ENCODE assay signal across 8 mouse cellular contexts in the genomic region with DNA sequence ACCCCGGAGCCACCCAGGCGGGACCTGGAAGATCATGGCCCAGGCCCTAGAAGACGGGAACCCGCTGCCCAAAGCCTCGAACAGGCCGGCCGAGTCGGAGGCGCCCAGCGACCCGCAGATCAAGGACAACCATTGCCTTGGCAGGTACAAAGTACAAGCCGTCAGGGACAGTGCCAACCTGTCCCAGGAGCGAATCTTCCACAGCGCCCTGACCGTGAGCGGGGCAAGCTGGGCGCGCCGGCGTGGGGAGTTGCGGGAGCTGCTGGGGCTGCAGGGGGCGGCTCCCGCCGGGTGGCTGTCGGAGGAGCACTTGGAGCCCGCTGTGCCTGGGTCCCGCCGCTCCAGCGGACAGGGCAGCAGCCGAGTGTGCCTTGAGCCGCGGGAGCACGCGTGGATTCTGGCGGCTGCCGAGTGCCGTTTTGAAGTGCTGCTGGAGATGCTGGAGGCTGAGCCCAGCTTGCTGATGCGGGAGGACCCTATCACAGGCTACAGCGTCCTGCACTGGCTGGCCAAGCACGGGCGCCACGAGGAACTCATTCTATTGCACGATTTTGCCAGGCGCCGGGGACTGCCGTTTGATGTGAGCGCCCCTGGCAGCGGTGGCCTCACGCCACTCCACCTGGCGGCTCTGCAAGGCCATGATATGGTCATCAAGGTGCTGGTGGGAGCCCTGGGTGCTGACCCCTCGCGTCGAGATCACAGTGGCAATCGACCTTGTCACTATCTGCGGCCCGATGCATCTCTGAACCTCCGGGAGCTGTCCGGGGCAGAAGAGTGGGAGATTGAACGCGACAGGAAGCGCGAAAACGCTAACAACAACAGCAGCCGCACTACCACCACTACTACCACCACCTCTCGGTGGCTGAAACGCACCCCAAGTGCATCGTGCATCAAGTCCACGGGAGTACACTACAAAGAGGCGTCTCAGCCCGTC. TPM values are rescaled to one million over a fixed set of nuclear protein-coding genes. Genes with fewer than 3 reads are reported as not detected.
DNase-seq lines count a peak whose midpoint lies in the region; ATAC-seq and TF ChIP-seq lines count a peak whose summit lies in the region.

No protein-coding gene starts in this region.

- ATAC-seq in heart, postnatal 0 days (ENCODE audit: insufficient read depth, low read depth) = no peak
- ATAC-seq in limb, embryonic 14.5 days (ENCODE audit: low FRiP score, low read depth) = no peak

- no peak for TF ChIP-seq POLR2A in limb, embryonic 14.5 days (IDR thresholded peaks at IDR 0.05; ENCODE audit: borderline replicate concordance, extremely low read depth, insufficient read depth, insufficient read length)
- no peak for TF ChIP-seq POLR2A in olfactory bulb, adult 2 months (IDR thresholded peaks at IDR 0.05; ENCODE audit: insufficient read depth, low read depth, low read length)

- TF ChIP-seq EP300 in heart, postnatal 0 days (IDR thresholded peaks at IDR 0.05; ENCODE audit: low read depth) = no peak

- H3K9me3 ChIP-seq in heart, postnatal 0 days (replicated peaks; ENCODE audit: control insufficient read depth, low read length) = no peaks in the 10 kb centered on the region
- H3K9me3 ChIP-seq in limb, embryonic 14.5 days (ENCODE audit: control insufficient read depth, low read length) = no peaks in the 10 kb centered on the region

- DNase-seq in adrenal gland, adult (ENCODE audit: inconsistent age in 2 of 2, low spot score in 1 of 2) = peak; percentile 30 to 65
- DNase-seq in adrenal gland, adult 8-10 months = no peak
- DNase-seq in right cerebral cortex, postnatal 10 days (ENCODE audit: low spot score in 2 of 2) = peak; percentile 18 to 19
- DNase-seq in right cerebral cortex, adult 2 months (ENCODE audit: low spot score in 2 of 2) = no peak
- DNase-seq in heart, postnatal 0 days (ENCODE audit: low spot score) = no peak
- no peak for DNase-seq in limb, embryonic 14.5 days (ENCODE audit: low spot score)
- no peak for DNase-seq in ovary, postnatal 10 days (ENCODE audit: low spot score)

- TF ChIP-seq CTCF in heart, postnatal 0 days (IDR thresholded peaks at IDR 0.05; ENCODE audit: low read depth) = no peak
- no peak for TF ChIP-seq CTCF in olfactory bulb, adult 2 months (IDR thresholded peaks at IDR 0.05; ENCODE audit: insufficient read depth, low read depth, low read length)

- H3K27ac ChIP-seq in heart, postnatal 0 days (ENCODE audit: low read depth) = no peak overlapping the region
- no peak overlapping the region for H3K27ac ChIP-seq in limb, embryonic 14.5 days (replicated peaks; ENCODE audit: low read depth, low read length)
- no peak overlapping the region for H3K27ac ChIP-seq in olfactory bulb, adult 2 months (ENCODE audit: insufficient read depth, low read depth, low read length)

- 19% methylated on average over 67 of the region's 70 CpGs for WGBS in heart, postnatal 0 days
- WGBS in limb, embryonic 14.5 days = 19% methylated on average over 53 of the region's 70 CpGs
- WGBS in olfactory bulb, adult 2 months = 18% methylated on average over 70 of the region's 70 CpGs

- H3K9ac ChIP-seq in heart, postnatal 0 days (replicated peaks; ENCODE audit: low read depth, low read length) = no peak overlapping the region
- H3K9ac ChIP-seq in limb, embryonic 14.5 days (ENCODE audit: low read depth, low read length, severe bottlenecking) = no peak overlapping the region; the same call in 1 of the 2 replicates

- H3K27me3 ChIP-seq in heart, postnatal 0 days (ENCODE audit: control insufficient read depth, insufficient read depth, low read length) = peaks cover 26% of the 10 kb centered on the region
- H3K27me3 ChIP-seq in limb, embryonic 14.5 days (ENCODE audit: control insufficient read depth, insufficient read depth, low read length) = peaks cover 36% of the 10 kb centered on the region; the same call in 1 of the 2 replicates

- H3K36me3 ChIP-seq in heart, postnatal 0 days (replicated peaks; ENCODE audit: control insufficient read depth, insufficient read depth, low read length) = no peaks in the 10 kb centered on the region
- H3K36me3 ChIP-seq in limb, embryonic 14.5 days (ENCODE audit: control insufficient read depth, insufficient read depth, low read length) = no peaks in the 10 kb centered on the region

- H3K4me3 ChIP-seq in heart, postnatal 0 days (ENCODE audit: low read depth, low read length) = peak overlapping the region; percentile 41
- peak overlapping the region; percentile 32 for H3K4me3 ChIP-seq in limb, embryonic 14.5 days (replicated peaks; ENCODE audit: low read length)
- H3K4me3 ChIP-seq in olfactory bulb, adult 2 months (ENCODE audit: insufficient read depth, low read depth, low read length) = peak overlapping the region; percentile 13

- no peaks in the 10 kb centered on the region for H3K4me1 ChIP-seq in heart, postnatal 0 days (ENCODE audit: control insufficient read depth, insufficient read depth)
- H3K4me1 ChIP-seq in limb, embryonic 14.5 days (ENCODE audit: control insufficient read depth, insufficient read depth, low read length) = no peaks in the 10 kb centered on the region
- H3K4me1 ChIP-seq in olfactory bulb, adult 2 months (ENCODE audit: control insufficient read depth, insufficient read depth, low read length) = peaks cover 13% of the 10 kb centered on the region

- peak overlapping the region; percentile 61 for H3K4me2 ChIP-seq in heart, postnatal 0 days (ENCODE audit: low read depth, low read length)
- H3K4me2 ChIP-seq in limb, embryonic 14.5 days (replicated peaks; ENCODE audit: low read depth, low read length, severe bottlenecking) = peak overlapping the region; percentile 60

RNA-seq across cellular contexts. Expression of a gene that starts 0.5 kb away (rescaled TPM):
- total RNA-seq in adrenal gland, adult 8-10 months (2022) = 1 to 10 TPM in 2 of 4 experiments, under 1 TPM in 2; 0.63 to 5.0 (median 1.9) TPM
- not detected in 2 replicates for total RNA-seq in heart, postnatal 0 days (2014; rRNA removed; ENCODE audit: low replicate concordance)
- not detected in 2 replicates for polyA plus RNA-seq in heart, postnatal 0 days (2015; fragmentation: Nextera tagmentation; extraction: Ambion mirVana)
- not detected in 2 replicates for polyA plus RNA-seq in limb, embryonic 14.5 days (2012; rRNA removed)
- not detected in 2 replicates for polyA plus RNA-seq in limb, embryonic 14.5 days (2014; fragmentation: Nextera tagmentation; extraction: Ambion mirVana)
- not detected in 2 replicates for polyA plus RNA-seq in olfactory bulb, adult 2 months (2012; ENCODE audit: insufficient read depth, insufficient read length, low replicate concordance, missing spikeins)

RNA-seq across cellular contexts. Expression of a gene that starts 36.0 kb away (rescaled TPM):
- total RNA-seq in adrenal gland, adult 8-10 months (2022) = 100 to 1,000 TPM; 509 to 573 (median 523) TPM
- 148 and 167 TPM in 2 replicates for total RNA-seq in heart, postnatal 0 days (2014; rRNA removed; ENCODE audit: low replicate concordance)
- polyA plus RNA-seq in heart, postnatal 0 days (2015; fragmentation: Nextera tagmentation; extraction: Ambion mirVana) = 403 and 426 TPM in 2 replicates
- 539 and 1,130 TPM in 2 replicates for polyA plus RNA-seq in limb, embryonic 14.5 days (2012; rRNA removed)
- 592 and 658 TPM in 2 replicates for polyA plus RNA-seq in limb, embryonic 14.5 days (2014; fragmentation: Nextera tagmentation; extraction: Ambion mirVana)
- polyA plus RNA-seq in olfactory bulb, adult 2 months (2012; ENCODE audit: insufficient read depth, insufficient read length, low replicate concordance, missing spikeins) = not detected in 2 replicates

RNA-seq across cellular contexts. Expression of a gene that starts 57.6 kb away (rescaled TPM):
- total RNA-seq in adrenal gland, adult 8-10 months (2022) = 10 to 100 TPM; 21.4 to 45.9 (median 31.0) TPM
- total RNA-seq in heart, postnatal 0 days (2014; rRNA removed; ENCODE audit: low replicate concordance) = 53.1 and 73.5 TPM in 2 replicates
- 22.1 and 22.3 TPM in 2 replicates for polyA plus RNA-seq in heart, postnatal 0 days (2015; fragmentation: Nextera tagmentation; extraction: Ambion mirVana)
- polyA plus RNA-seq in limb, embryonic 14.5 days (2012; rRNA removed) = 44.0 and 47.9 TPM in 2 replicates
- 51.5 and 61.1 TPM in 2 replicates for polyA plus RNA-seq in limb, embryonic 14.5 days (2014; fragmentation: Nextera tagmentation; extraction: Ambion mirVana)
- not detected in 2 replicates for polyA plus RNA-seq in olfactory bulb, adult 2 months (2012; ENCODE audit: insufficient read depth, insufficient read length, low replicate concordance, missing spikeins)

Comparison
In these comparisons a context has a peak if more than half of its experiments do, and no peak if none do; other contexts are left out.
1. DNase-seq: peak in adrenal gland, adult (2 of 2) and right cerebral cortex, postnatal 10 days (2 of 2); none in adrenal gland, adult 8-10 months (single experiment), right cerebral cortex, adult 2 months (0 of 2), heart, postnatal 0 days (single experiment), limb, embryonic 14.5 days (single experiment) and ovary, postnatal 10 days (single experiment).
2. Peak in every context shown above with its lines, with median percentiles within 50 percentile points of each other: H3K4me3 ChIP-seq.